Mouse (Mus musculus) thymus, adult 2 months (tissue): Measurements from ENCODE around the gene Scn1b. TPM values are rescaled to one million over a fixed set of nuclear protein-coding genes. Genes with fewer than 3 reads are reported as not detected.

Experiments used
- DNase-seq: peaks from one replicate; pipeline ENCODE4 v3.0.0; 2021
- H3K27ac ChIP-seq: fragments of 200-500 bp; 2 replicates; pipeline ENCODE4 v1.5.1; 2012; ENCODE audit warnings: low read length, control low read depth; ENCODE audit not compliant: control insufficient read depth, insufficient read depth
- H3K27me3 ChIP-seq: fragments of 200-500 bp; 2 replicates; pipeline ENCODE4 v1.6.1; 2012; ENCODE audit warnings: mild to moderate bottlenecking, low read length, moderate library complexity, mixed read lengths; ENCODE audit not compliant: control insufficient read depth, insufficient read depth
- H3K36me3 ChIP-seq: fragments of 200-500 bp; 2 replicates; pipeline ENCODE4 v1.6.1; 2012; ENCODE audit warnings: mild to moderate bottlenecking, low read length, moderate library complexity; ENCODE audit not compliant: control insufficient read depth, insufficient read depth
- H3K4me1 ChIP-seq: fragments of 200-500 bp; replicated peaks from 2 replicates; pipeline ENCODE4 v1.6.1; 2012; ENCODE audit warnings: low read length; ENCODE audit not compliant: control insufficient read depth, insufficient read depth
- H3K4me3 ChIP-seq: fragments of 200-500 bp; 2 replicates; pipeline ENCODE4 v1.5.1; 2012; ENCODE audit warnings: mild to moderate bottlenecking, low read length, control low read depth, moderate library complexity; ENCODE audit not compliant: control insufficient read depth, insufficient read depth
- CTCF ChIP-seq: fragments of 200-500 bp; IDR thresholded peaks from 2 replicates; pipeline ENCODE4 v1.5.1; 2012; ENCODE audit warnings: mild to moderate bottlenecking, control low read depth, low read length, moderate library complexity, borderline replicate concordance; ENCODE audit not compliant: control insufficient read depth, poor library complexity, insufficient read depth; ENCODE audit errors: extremely low read depth
- POLR2A ChIP-seq: fragments of 200-500 bp; IDR thresholded peaks from 2 replicates; pipeline ENCODE4 v1.6.1; 2012; ENCODE audit warnings: mild to moderate bottlenecking, low read length, control low read depth, moderate library complexity; ENCODE audit not compliant: control insufficient read depth, poor library complexity, insufficient read depth; ENCODE audit errors: extremely low read depth
- WGBS: fragments of 180-500 bp; shearing (Covaris S2); methylation state at CpG from one replicate; pipeline ENCODE4 v1.1.7; 2018; 5-methylcytosine and 5-hydroxymethylcytosine counted together
- polyA plus RNA-seq: library from polyadenylated mRNA; depleted of rRNA; stranded (reverse); fragments of >200 nt; gene quantifications from 2 replicates; pipeline ENCODE4 v1.2.3, GENCODE M21; 2012

The Scn1b gene
- polyA plus RNA-seq, 1 experiment = 21.2 TPM

GRCm38 (mm10) chr7:31094774-31095501 is 31.9 kb downstream of the Scn1b start:
- no peaks in the 10 kb centered on the region for H3K27me3 ChIP-seq
- DNase-seq = peak; percentile 44
- H3K4me3 ChIP-seq = no peak overlapping the region
- TF ChIP-seq POLR2A (no peak), CTCF (no peak)
- H3K27ac ChIP-seq = no peak overlapping the region
- WGBS = 14% methylated on average over 12 of the region's 12 CpGs
- no peaks in the 10 kb centered on the region for H3K36me3 ChIP-seq
- H3K4me1 ChIP-seq = peaks cover 6% of the 10 kb centered on the region

DNA sequence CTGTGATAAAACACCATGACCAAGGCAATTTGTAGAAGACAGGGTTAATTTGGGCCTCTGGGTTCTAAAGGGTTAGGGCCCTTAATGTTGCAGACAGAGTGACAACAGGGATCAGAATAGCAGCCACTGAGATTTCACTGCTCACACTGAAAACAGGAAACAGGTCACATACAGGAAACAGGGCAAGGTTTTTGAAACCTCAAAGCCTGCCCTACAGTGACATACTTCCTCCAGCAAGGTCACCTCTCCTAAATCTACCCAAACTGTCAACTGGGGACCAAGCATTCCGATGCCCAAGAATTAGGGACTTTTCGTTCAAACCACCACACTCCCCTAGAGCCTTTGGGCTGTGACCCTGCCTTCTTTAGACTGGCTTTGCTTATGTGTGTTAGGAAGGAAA is 37.1 kb downstream of the Scn1b start:
- Histone ChIP-seq H3K36me3 (no peaks in the 10 kb centered on the region), H3K27me3 (no peaks in the 10 kb centered on the region), H3K4me3 (no peak overlapping the region), H3K27ac (peak overlapping the region; percentile 66), H3K4me1 (peaks cover 21% of the 10 kb centered on the region)
- DNase-seq = peak; percentile 24
- no peak for TF ChIP-seq CTCF
- TF ChIP-seq POLR2A = no peak
- 9% methylated on average over 2 of the region's 2 CpGs for WGBS

GRCm38 (mm10) chr7:31088206-31088605 is 38.6 kb downstream of the Scn1b start:
- Histone ChIP-seq H3K4me1 (peaks cover 21% of the 10 kb centered on the region), H3K4me3 (no peak overlapping the region), H3K36me3 (no peaks in the 10 kb centered on the region), H3K27ac (no peak overlapping the region), H3K27me3 (no peaks in the 10 kb centered on the region)
- no peak for TF ChIP-seq POLR2A
- TF ChIP-seq CTCF = no peak
- no peak for DNase-seq
- WGBS = 94% methylated on average over 3 of the region's 3 CpGs

DNA sequence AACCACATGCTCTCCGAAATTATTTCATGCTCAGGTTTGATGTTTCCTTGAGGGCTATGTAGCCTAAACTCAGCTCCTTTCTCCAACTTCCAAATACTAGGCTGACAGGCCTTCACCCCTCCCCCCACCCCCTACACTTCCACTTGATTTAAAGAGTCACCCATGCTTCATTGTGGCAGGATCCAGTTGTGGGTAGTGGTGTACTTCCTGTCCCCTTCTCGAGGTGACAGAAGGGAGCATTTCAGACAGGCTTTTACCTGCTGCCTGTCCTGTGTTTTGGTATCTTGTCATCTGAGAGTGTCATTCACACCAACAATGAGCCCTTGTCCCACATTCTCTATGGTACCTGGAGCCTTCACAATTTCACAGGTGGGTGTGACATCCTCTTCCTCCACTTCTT is 39.5 kb downstream of the Scn1b start:
- Histone ChIP-seq H3K36me3 (no peaks in the 10 kb centered on the region), H3K27ac (no peak overlapping the region), H3K4me1 (peaks cover 21% of the 10 kb centered on the region), H3K27me3 (no peaks in the 10 kb centered on the region), H3K4me3 (no peak overlapping the region)
- no peak for TF ChIP-seq POLR2A
- TF ChIP-seq CTCF = no peak
- WGBS = 11% methylated on average over 2 of the region's 2 CpGs
- DNase-seq = no peak

- TF ChIP-seq POLR2A (no peak), CTCF (no peak)
- Histone ChIP-seq H3K27me3 (no peaks in the 10 kb centered on the region), H3K4me1 (peaks cover 21% of the 10 kb centered on the region), H3K36me3 (no peaks in the 10 kb centered on the region), H3K27ac (no peak overlapping the region), H3K4me3 (no peak overlapping the region)
- WGBS = 96% methylated on average over 9 of the region's 9 CpGs
- DNase-seq = no peak
These were observed 40.5 kb downstream of the Scn1b start for GRCm38 (mm10) chr7:31086175-31086755.

GRCm38 (mm10) chr7:31085171-31085570 is 41.6 kb downstream of the Scn1b start:
- H3K27ac ChIP-seq = 0 out of 2 replicates have a peak overlapping the region, but pooled peaks have one; percentile 7
- no peak for DNase-seq
- H3K4me1 ChIP-seq = peaks cover 21% of the 10 kb centered on the region
- no peak overlapping the region for H3K4me3 ChIP-seq
- no peaks in the 10 kb centered on the region for H3K36me3 ChIP-seq
- TF ChIP-seq CTCF = no peak
- no peak for TF ChIP-seq POLR2A
- 70% methylated on average over 3 of the region's 3 CpGs for WGBS
- H3K27me3 ChIP-seq = no peaks in the 10 kb centered on the region
